Mouse (Mus musculus) spleen, postnatal 14 days (tissue): ENCODE results near the gene Gli2.

Experiments used
- DNase-seq, 2 experiments: peaks; one replicate each; pipeline ENCODE4 v3.0.0; 2021 to 2022; ENCODE audit warnings: low spot score in 2 of 2

Gli2 gene

DNA sequence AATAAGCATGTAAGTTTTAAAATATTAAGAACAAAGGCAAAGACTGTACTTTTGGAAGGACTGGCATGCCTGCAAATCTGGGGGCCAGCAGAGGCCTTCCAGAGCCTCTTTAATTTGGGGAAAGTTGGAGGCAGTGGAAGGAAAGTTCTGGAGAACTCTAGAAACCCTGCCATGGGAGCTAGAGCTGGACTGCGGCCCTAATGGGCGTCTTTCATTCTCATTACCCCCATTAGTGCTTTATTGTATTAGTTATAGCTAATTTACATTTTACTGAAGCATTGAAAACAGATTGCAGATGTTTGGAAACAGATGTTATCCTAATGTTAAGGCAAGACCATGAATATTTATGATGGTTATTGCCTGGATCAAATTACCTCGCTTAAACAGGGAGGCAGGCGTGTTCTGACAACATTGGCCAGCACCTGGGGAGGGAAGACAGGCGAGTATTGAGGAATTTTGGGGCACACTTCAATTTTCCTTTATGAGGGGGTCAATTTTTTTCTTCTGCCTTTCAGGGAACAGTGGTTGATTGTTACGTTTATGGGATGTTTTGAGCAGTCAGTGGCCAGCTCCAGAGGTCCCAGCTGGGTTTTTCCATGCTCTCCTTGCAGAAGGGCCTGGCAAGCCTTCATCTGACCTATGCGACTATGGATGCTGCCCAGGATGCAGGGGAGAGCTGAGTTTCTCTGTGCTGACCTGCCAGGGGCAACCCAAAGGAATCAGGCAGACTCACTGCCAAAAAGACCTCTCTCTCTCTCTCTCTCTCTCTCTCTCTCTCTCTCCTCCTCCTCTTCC, 253.9 kb downstream of the Gli2 start:
- no peak for DNase-seq

DNA sequence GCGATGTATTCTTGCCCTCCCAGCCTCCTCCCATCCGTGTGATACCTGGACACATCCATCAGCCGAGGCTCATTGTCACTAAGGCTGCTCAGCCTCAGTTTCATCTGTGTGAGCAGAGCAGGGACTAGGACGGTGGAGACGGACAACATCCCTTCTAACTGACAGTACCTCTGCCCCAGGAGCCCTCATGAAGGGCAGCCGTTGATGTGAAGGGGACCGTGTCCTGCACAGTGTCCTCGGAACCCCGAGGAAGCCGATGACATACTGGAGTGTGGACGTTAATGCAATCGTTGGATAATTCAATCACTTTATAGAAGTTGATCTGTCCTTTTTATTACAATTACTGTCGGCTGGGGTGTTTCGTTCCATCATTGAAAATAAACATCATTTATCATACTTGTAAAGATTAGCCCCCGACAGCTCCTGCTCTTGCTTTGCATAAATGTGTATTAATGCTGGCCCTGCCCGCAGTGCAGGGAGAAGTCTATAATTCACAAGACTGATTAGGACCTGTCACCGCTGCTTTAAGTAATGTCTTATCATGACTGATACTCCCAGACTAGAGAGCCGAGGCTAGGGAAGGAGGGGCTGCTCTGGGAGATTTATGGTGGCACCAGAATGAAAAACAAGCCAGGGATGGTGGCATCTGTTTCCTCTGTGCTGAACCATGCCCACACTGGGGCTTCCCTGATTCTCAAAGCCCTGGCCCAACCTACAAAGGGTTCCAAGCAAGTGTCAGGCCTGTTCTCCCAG, 257.8 kb downstream of the Gli2 start:
- no peak for DNase-seq

GRCm38 (mm10) chr1:118789871-118790270, 263.5 kb downstream of the Gli2 start:
- no peak for DNase-seq

DNA sequence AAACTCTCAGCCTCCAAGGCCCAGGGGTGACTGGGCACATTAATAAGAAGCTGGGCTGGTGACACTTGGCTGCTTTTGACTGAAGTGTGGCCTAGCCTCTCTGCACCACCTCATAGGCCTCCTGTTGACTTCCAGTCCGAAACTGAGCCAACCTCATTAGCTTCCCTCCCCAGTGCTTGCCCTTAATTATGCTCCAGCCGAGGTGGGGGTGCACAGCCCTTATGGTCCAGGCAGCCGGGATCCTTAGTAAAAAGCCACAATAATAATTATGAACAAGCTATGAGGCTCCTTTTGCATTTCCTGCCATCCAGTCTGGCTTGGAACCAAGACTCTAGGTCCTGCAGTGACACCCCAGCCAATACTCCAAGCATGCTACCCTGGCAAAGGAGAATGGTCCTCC, 264.0 kb downstream of the Gli2 start:
- no peak for DNase-seq

DNA sequence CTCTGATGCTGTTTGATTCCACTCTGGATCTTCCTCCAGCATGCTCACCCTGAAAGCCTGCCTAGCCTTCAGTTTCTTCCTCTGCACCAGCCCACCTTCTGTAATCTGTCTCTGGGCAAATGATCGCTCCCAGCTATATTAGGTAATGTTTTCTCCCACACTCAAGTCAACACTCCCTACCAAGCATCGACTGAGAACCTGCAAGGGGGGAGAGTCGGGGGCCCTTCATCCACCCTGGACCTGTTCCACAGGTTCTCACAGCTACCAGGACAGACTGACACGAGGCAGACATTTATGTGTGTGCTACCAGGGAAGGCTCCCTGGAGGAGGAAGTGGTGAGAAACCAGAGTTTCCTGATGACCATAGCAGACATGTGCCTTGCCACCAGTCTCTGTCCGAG, 264.6 kb downstream of the Gli2 start:
- DNase-seq = no peak

DNA sequence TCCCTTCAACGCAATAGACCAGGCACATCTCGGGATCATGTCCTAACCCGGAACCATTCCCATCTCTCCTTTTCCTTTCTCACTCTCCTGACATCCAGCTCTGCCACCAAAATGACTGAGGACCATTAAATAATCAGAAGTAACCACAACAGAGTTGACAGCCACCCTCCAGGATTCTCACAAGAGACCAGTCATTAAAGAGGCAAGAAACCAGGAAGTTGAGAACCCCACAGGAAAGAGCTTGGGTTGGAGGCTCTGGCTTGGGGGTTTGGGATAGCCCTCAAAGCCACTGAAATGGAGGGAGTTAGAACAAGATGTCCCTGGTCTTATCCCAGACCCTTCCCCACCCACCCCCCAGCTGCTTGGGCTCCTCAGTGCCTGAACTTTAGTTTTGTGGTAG, 265.9 kb downstream of the Gli2 start:
- no peak for DNase-seq
